In the genomic region with DNA sequence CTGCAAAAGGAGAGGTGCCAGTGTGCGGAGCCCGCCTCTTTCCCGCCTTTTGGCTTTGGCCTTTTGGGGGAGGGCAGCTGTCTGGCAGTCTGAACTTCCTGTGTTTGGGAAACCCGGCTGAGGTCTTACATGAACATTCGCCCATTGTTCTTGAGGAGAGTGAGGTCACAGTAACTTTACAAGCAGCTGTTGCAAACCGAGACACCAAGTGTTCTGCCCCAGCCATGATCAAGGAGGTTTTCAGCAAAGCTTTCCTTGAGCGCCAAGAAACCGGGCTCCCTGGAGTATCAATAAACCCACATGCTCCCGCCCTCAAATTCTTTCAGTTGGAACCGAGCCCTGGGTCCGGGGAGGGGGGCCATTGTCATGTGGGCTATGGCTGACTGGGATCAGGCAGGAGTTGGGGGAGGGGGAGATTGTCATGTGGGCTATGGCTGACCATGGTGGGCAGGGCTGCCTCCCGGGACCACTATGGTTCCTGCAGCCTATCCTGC, we compare ENCODE assay signal across 8 mouse cellular contexts. TPM values are rescaled to one million over a fixed set of nuclear protein-coding genes. Genes with fewer than 3 reads are reported as not detected.
A peak's percentile ranks its signal among the peaks of the same experiment; 100 is the strongest.
DNase-seq lines count a peak whose midpoint lies in the region; ATAC-seq and TF ChIP-seq lines count a peak whose summit lies in the region.

No protein-coding gene starts in this region.

- no peaks in the 10 kb centered on the region for H3K27me3 ChIP-seq in embryonic facial prominence, embryonic 13.5 days
- no peaks in the 10 kb centered on the region for H3K27me3 ChIP-seq in heart, embryonic 12.5 days (replicated peaks)
- H3K27me3 ChIP-seq in kidney, postnatal 0 days (ENCODE audit: insufficient read depth, low read length) = no peaks in the 10 kb centered on the region
- no peaks in the 10 kb centered on the region for H3K27me3 ChIP-seq in stomach, embryonic 16.5 days (ENCODE audit: control insufficient read depth, insufficient read depth, low read length)

- H3K27ac ChIP-seq in embryonic facial prominence, embryonic 13.5 days = peak overlapping the region; percentile 89
- peak overlapping the region; percentile 89 for H3K27ac ChIP-seq in heart, embryonic 12.5 days (ENCODE audit: poor library complexity, severe bottlenecking)
- peak overlapping the region; percentile 89 for H3K27ac ChIP-seq in kidney, postnatal 0 days
- H3K27ac ChIP-seq in stomach, embryonic 16.5 days (ENCODE audit: low read length) = peak overlapping the region; percentile 89

- peaks cover 33% of the 10 kb centered on the region for H3K4me1 ChIP-seq in embryonic facial prominence, embryonic 13.5 days
- peaks cover 31% of the 10 kb centered on the region for H3K4me1 ChIP-seq in heart, embryonic 12.5 days (replicated peaks)
- peaks cover 10% of the 10 kb centered on the region for H3K4me1 ChIP-seq in kidney, postnatal 0 days (replicated peaks; ENCODE audit: insufficient read depth, low read length)
- peaks cover 11% of the 10 kb centered on the region for H3K4me1 ChIP-seq in stomach, embryonic 16.5 days (ENCODE audit: control insufficient read depth, insufficient read depth, low read length)

- peak; percentile 88 for DNase-seq in left cerebral cortex, postnatal 4 days
- DNase-seq in left cerebral cortex, postnatal 25 days (ENCODE audit: low spot score in 2 of 2) = no peak
- DNase-seq in kidney, postnatal 0 days (ENCODE audit: low spot score) = peak; percentile 92
- peak; percentile 89 for DNase-seq in lung, postnatal 36 days
- DNase-seq in cerebellum, postnatal 36 days = no peak

- peak overlapping the region; percentile 19 for H3K4me3 ChIP-seq in embryonic facial prominence, embryonic 13.5 days
- H3K4me3 ChIP-seq in heart, embryonic 12.5 days = no peak overlapping the region
- no peak overlapping the region for H3K4me3 ChIP-seq in kidney, postnatal 0 days (replicated peaks; ENCODE audit: low read depth, low read length)
- H3K4me3 ChIP-seq in stomach, embryonic 16.5 days (replicated peaks; ENCODE audit: low read length) = peak overlapping the region; percentile 17

- ATAC-seq in embryonic facial prominence, embryonic 13.5 days (ENCODE audit: insufficient number of reproducible peaks, insufficient read depth, low FRiP score, low TSS enrichment, low read depth) = peak; percentile 43; the same call in 1 of the 2 replicates
- peak; percentile 60 for ATAC-seq in heart, embryonic 12.5 days (ENCODE audit: insufficient number of reproducible peaks, low FRiP score)
- peak; percentile 44 for ATAC-seq in kidney, postnatal 0 days (replicated peaks; ENCODE audit: low FRiP score, low read depth)
- peak; percentile 61 for ATAC-seq in stomach, embryonic 16.5 days (ENCODE audit: insufficient read depth, low FRiP score)

- H3K9ac ChIP-seq in embryonic facial prominence, embryonic 13.5 days = peak overlapping the region; percentile 52; the same call in 1 of the 2 replicates
- H3K9ac ChIP-seq in heart, embryonic 12.5 days = no peak overlapping the region
- peak overlapping the region; percentile 35; the same call in 1 of the 2 replicates for H3K9ac ChIP-seq in kidney, postnatal 0 days (ENCODE audit: low read depth, low read length)
- H3K9ac ChIP-seq in stomach, embryonic 16.5 days (ENCODE audit: low read length) = peak overlapping the region; percentile 48; the same call in 1 of the 2 replicates

- intact Hi-C loops in left cerebral cortex, postnatal 4 days (cut with DNase I) = no loop called here
- intact Hi-C loops in left cerebral cortex, postnatal 25 days (cut with DNase I) = no loop called here

- peak overlapping the region; percentile 46 for H3K4me2 ChIP-seq in embryonic facial prominence, embryonic 13.5 days
- peak overlapping the region; percentile 44 for H3K4me2 ChIP-seq in heart, embryonic 12.5 days
- peak overlapping the region; percentile 32 for H3K4me2 ChIP-seq in kidney, postnatal 0 days (ENCODE audit: low read length)
- peak overlapping the region; percentile 42 for H3K4me2 ChIP-seq in stomach, embryonic 16.5 days (ENCODE audit: low read depth, low read length)

- no peaks in the 10 kb centered on the region for H3K9me3 ChIP-seq in embryonic facial prominence, embryonic 13.5 days
- H3K9me3 ChIP-seq in heart, embryonic 12.5 days (replicated peaks) = no peaks in the 10 kb centered on the region
- H3K9me3 ChIP-seq in kidney, postnatal 0 days (replicated peaks; ENCODE audit: low read length) = no peaks in the 10 kb centered on the region
- no peaks in the 10 kb centered on the region for H3K9me3 ChIP-seq in stomach, embryonic 16.5 days (replicated peaks; ENCODE audit: control insufficient read depth, low read length)

- TF ChIP-seq CTCF in kidney, postnatal 0 days (IDR thresholded peaks at IDR 0.05; ENCODE audit: low read depth) = no peak

- WGBS in embryonic facial prominence, embryonic 13.5 days = 13% methylated on average over 12 of the region's 12 CpGs
- 17% methylated on average over 12 of the region's 12 CpGs for WGBS in heart, embryonic 12.5 days
- WGBS in kidney, postnatal 0 days = 3% methylated on average over 12 of the region's 12 CpGs
- WGBS in stomach, embryonic 16.5 days = 6% methylated on average over 12 of the region's 12 CpGs

- peaks cover 43% of the 10 kb centered on the region for H3K36me3 ChIP-seq in embryonic facial prominence, embryonic 13.5 days
- peaks cover 41% of the 10 kb centered on the region for H3K36me3 ChIP-seq in heart, embryonic 12.5 days
- peaks cover 4% of the 10 kb centered on the region; the same call in 1 of the 2 replicates for H3K36me3 ChIP-seq in kidney, postnatal 0 days (ENCODE audit: insufficient read depth, low read length)
- no peaks in the 10 kb centered on the region for H3K36me3 ChIP-seq in stomach, embryonic 16.5 days (ENCODE audit: control insufficient read depth, insufficient read depth, low read length)

RNA-seq across cellular contexts. Expression of a gene that starts 27.9 kb away (rescaled TPM):
- 100 to 1,000 TPM; 238 to 247 TPM for total RNA-seq in left cerebral cortex, postnatal 4 days (2021)
- 100 to 1,000 TPM; 331 to 338 TPM for total RNA-seq in left cerebral cortex, postnatal 25 days (2021)
- polyA plus RNA-seq in embryonic facial prominence, embryonic 13.5 days (2015; fragmentation: Nextera tagmentation; extraction: Ambion mirVana) = 266 and 285 TPM in 2 replicates
- polyA plus RNA-seq in heart, embryonic 12.5 days (2016; fragmentation: Nextera tagmentation; extraction: Ambion mirVana) = 251 and 253 TPM in 2 replicates
- polyA plus RNA-seq in kidney, postnatal 0 days (2015; fragmentation: Nextera tagmentation; extraction: Ambion mirVana) = 774 and 842 TPM in 2 replicates
- polyA plus RNA-seq in stomach, embryonic 16.5 days (2015; fragmentation: Nextera tagmentation; extraction: Ambion mirVana) = 438 and 480 TPM in 2 replicates

RNA-seq across cellular contexts. Expression of a gene that starts 37.0 kb away (rescaled TPM):
- total RNA-seq in left cerebral cortex, postnatal 4 days (2021) = 10 to 100 TPM; 39.0 to 39.2 TPM
- total RNA-seq in left cerebral cortex, postnatal 25 days (2021) = 10 to 100 TPM; 16.8 to 22.3 TPM
- polyA plus RNA-seq in embryonic facial prominence, embryonic 13.5 days (2015; fragmentation: Nextera tagmentation; extraction: Ambion mirVana) = 9.4 and 10.3 TPM in 2 replicates
- 11.4 and 12.0 TPM in 2 replicates for polyA plus RNA-seq in heart, embryonic 12.5 days (2016; fragmentation: Nextera tagmentation; extraction: Ambion mirVana)
- polyA plus RNA-seq in kidney, postnatal 0 days (2015; fragmentation: Nextera tagmentation; extraction: Ambion mirVana) = 6.5 and 8.0 TPM in 2 replicates
- polyA plus RNA-seq in stomach, embryonic 16.5 days (2015; fragmentation: Nextera tagmentation; extraction: Ambion mirVana) = 3.7 and 4.6 TPM in 2 replicates

RNA-seq across cellular contexts. Expression of a gene that starts 50.3 kb away (rescaled TPM):
- 10 to 100 TPM; 23.2 to 24.0 TPM for total RNA-seq in left cerebral cortex, postnatal 4 days (2021)
- 10 to 100 TPM in 1 of 2 experiments, 1 to 10 TPM in 1; 9.5 to 10.7 TPM for total RNA-seq in left cerebral cortex, postnatal 25 days (2021)
- 29.0 and 29.5 TPM in 2 replicates for polyA plus RNA-seq in embryonic facial prominence, embryonic 13.5 days (2015; fragmentation: Nextera tagmentation; extraction: Ambion mirVana)
- polyA plus RNA-seq in heart, embryonic 12.5 days (2016; fragmentation: Nextera tagmentation; extraction: Ambion mirVana) = 17.2 and 21.0 TPM in 2 replicates
- polyA plus RNA-seq in kidney, postnatal 0 days (2015; fragmentation: Nextera tagmentation; extraction: Ambion mirVana) = 31.6 and 33.4 TPM in 2 replicates
- 14.2 and 16.6 TPM in 2 replicates for polyA plus RNA-seq in stomach, embryonic 16.5 days (2015; fragmentation: Nextera tagmentation; extraction: Ambion mirVana)

RNA-seq across cellular contexts. Expression of a gene that starts 54.0 kb away (rescaled TPM):
- total RNA-seq in left cerebral cortex, postnatal 4 days (2021) = 1 to 10 TPM; 7.8 to 8.0 TPM
- 1 to 10 TPM; 4.6 to 4.9 TPM for total RNA-seq in left cerebral cortex, postnatal 25 days (2021)
- 16.3 and 17.3 TPM in 2 replicates for polyA plus RNA-seq in embryonic facial prominence, embryonic 13.5 days (2015; fragmentation: Nextera tagmentation; extraction: Ambion mirVana)
- polyA plus RNA-seq in heart, embryonic 12.5 days (2016; fragmentation: Nextera tagmentation; extraction: Ambion mirVana) = 11.3 and 12.2 TPM in 2 replicates
- 16.1 and 16.3 TPM in 2 replicates for polyA plus RNA-seq in kidney, postnatal 0 days (2015; fragmentation: Nextera tagmentation; extraction: Ambion mirVana)
- 11.6 and 12.9 TPM in 2 replicates for polyA plus RNA-seq in stomach, embryonic 16.5 days (2015; fragmentation: Nextera tagmentation; extraction: Ambion mirVana)

Comparison
In these comparisons a context has a peak if more than half of its experiments do, and no peak if none do; other contexts are left out.
1. DNase-seq: peak in left cerebral cortex, postnatal 4 days (single experiment), kidney, postnatal 0 days (single experiment) and lung, postnatal 36 days (single experiment); none in left cerebral cortex, postnatal 25 days (0 of 2) and cerebellum, postnatal 36 days (0 of 2).
2. H3K4me3 ChIP-seq: peak in embryonic facial prominence, embryonic 13.5 days (single experiment) and stomach, embryonic 16.5 days (single experiment); none in heart, embryonic 12.5 days (single experiment) and kidney, postnatal 0 days (single experiment).
3. Peak in every context shown above with its lines, with median percentiles within 50 percentile points of each other: ATAC-seq, H3K27ac ChIP-seq and H3K4me2 ChIP-seq.